Mouse (Mus musculus) stomach, postnatal 0 days (tissue): Measurements from ENCODE around the gene Masp1. TPM values are rescaled to one million over a fixed set of nuclear protein-coding genes. Genes with fewer than 3 reads are reported as not detected.

Source experiments
- ATAC-seq: fragments of 200-750 bp; cut with Nextera tagmentation; 2 replicates; pipeline ENCODE4 v1.8.0; 2017; ENCODE audit not compliant: low FRiP score, low TSS enrichment
- DNase-seq: peaks from one replicate; pipeline ENCODE4 v3.0.0-alpha.2; 2016; ENCODE audit warnings: low spot score
- H3K27ac ChIP-seq: fragments of 300-500 bp; sonication (generic); replicated peaks from 2 replicates; pipeline ENCODE4 v1.5.1; 2014; ENCODE audit warnings: mild to moderate bottlenecking, control low read depth
- H3K27me3 ChIP-seq: fragments of 300-500 bp; sonication (generic); 2 replicates; pipeline ENCODE4 v1.6.1; 2014; ENCODE audit warnings: low read length; ENCODE audit not compliant: control insufficient read depth, insufficient read depth
- H3K36me3 ChIP-seq: fragments of 300-500 bp; sonication (generic); 2 replicates; pipeline ENCODE4 v1.6.1; 2014; ENCODE audit warnings: low read length, mixed read lengths; ENCODE audit not compliant: control insufficient read depth, insufficient read depth
- H3K4me1 ChIP-seq: fragments of 300-500 bp; sonication (generic); replicated peaks from 2 replicates; pipeline ENCODE4 v1.6.1; 2014; ENCODE audit warnings: antibody characterized with exemption; ENCODE audit not compliant: control insufficient read depth, insufficient read depth
- H3K4me2 ChIP-seq: fragments of 300-500 bp; sonication (generic); replicated peaks from 2 replicates; pipeline ENCODE4 v1.6.1; 2014; ENCODE audit warnings: low read depth, mild to moderate bottlenecking, control low read depth, moderate library complexity
- H3K4me3 ChIP-seq: fragments of 300-500 bp; sonication (generic); 2 replicates; pipeline ENCODE4 v1.5.1; 2014; ENCODE audit warnings: low read depth, low read length, control low read depth
- H3K9ac ChIP-seq: fragments of 300-500 bp; sonication (generic); 2 replicates; pipeline ENCODE4 v1.6.1; 2014; ENCODE audit warnings: mild to moderate bottlenecking, low read length, control low read depth, mixed read lengths
- H3K9me3 ChIP-seq: fragments of 300-500 bp; sonication (generic); 2 replicates; pipeline ENCODE4 v1.6.1; 2016; ENCODE audit warnings: low read length; ENCODE audit not compliant: control insufficient read depth
- CTCF ChIP-seq: IDR thresholded peaks from 2 replicates; pipeline ENCODE4 v1.5.1; 2016; ENCODE audit warnings: antibody characterized with exemption, low read depth, mild to moderate bottlenecking, moderate library complexity
- EP300 ChIP-seq: optimal IDR thresholded peaks from 2 replicates; pipeline ENCODE3; 2016; ENCODE audit warnings: antibody characterized with exemption
- WGBS: fragments of 180-500 bp; shearing (Covaris S2); extraction: QIAGEN DNeasy Blood & Tissue Kit; methylation state at CpG from one replicate; pipeline ENCODE4 v1.1.7; 2014; 5-methylcytosine and 5-hydroxymethylcytosine counted together
- polyA plus RNA-seq: library from polyadenylated mRNA; unstranded; fragments of >200 nt; fragmentation: Nextera tagmentation; extraction: Ambion mirVana; gene quantifications from 2 replicates; pipeline ENCODE4 v1.2.1, GENCODE M21; 2015

Gene Masp1
- polyA plus RNA-seq, 1 experiment from 2014 or later, result 0.68 TPM

GRCm38 (mm10) chr16:23427701-23428100 is 92.9 kb downstream of the Masp1 start:
- H3K9me3 ChIP-seq, result no peaks in the 10 kb centered on the region
- TF ChIP-seq EP300, result no peak
- TF ChIP-seq CTCF, result no peak
- no peak overlapping the region for H3K4me3 ChIP-seq
- no peak for ATAC-seq
- no peaks in the 10 kb centered on the region for H3K36me3 ChIP-seq
- DNase-seq, result no peak
- H3K27ac ChIP-seq, result no peak overlapping the region
- H3K4me1 ChIP-seq, result no peaks in the 10 kb centered on the region
- H3K27me3 ChIP-seq, result no peaks in the 10 kb centered on the region
- H3K4me2 ChIP-seq, result no peak overlapping the region
- no peak overlapping the region for H3K9ac ChIP-seq
- WGBS, result 86% methylated on average over 1 of the region's 1 CpGs

- no peak for ATAC-seq
- H3K4me3 ChIP-seq, result no peak overlapping the region
- TF ChIP-seq CTCF (no peak), EP300 (no peak)
- DNase-seq, result no peak
- H3K27ac ChIP-seq, result no peak overlapping the region
- WGBS, result 67% methylated on average over 5 of the region's 5 CpGs
- no peaks in the 10 kb centered on the region for H3K4me1 ChIP-seq
- H3K27me3 ChIP-seq, result no peaks in the 10 kb centered on the region
- H3K36me3 ChIP-seq, result no peaks in the 10 kb centered on the region
- no peaks in the 10 kb centered on the region for H3K9me3 ChIP-seq
- H3K9ac ChIP-seq, result no peak overlapping the region
- no peak overlapping the region for H3K4me2 ChIP-seq
Observed at GRCm38 (mm10) chr16:23423825-23424224, 96.8 kb downstream of the Masp1 start.

- no peak for ATAC-seq
- Histone ChIP-seq H3K4me2 (no peak overlapping the region), H3K4me1 (no peaks in the 10 kb centered on the region), H3K9ac (no peak overlapping the region), H3K9me3 (no peaks in the 10 kb centered on the region), H3K4me3 (no peak overlapping the region), H3K27me3 (no peaks in the 10 kb centered on the region), H3K36me3 (no peaks in the 10 kb centered on the region), H3K27ac (no peak overlapping the region)
- WGBS, result 76% methylated on average over 8 of the region's 8 CpGs
- no peak for TF ChIP-seq CTCF
- no peak for TF ChIP-seq EP300
- DNase-seq, result no peak
Observed at GRCm38 (mm10) chr16:23419565-23420085, 101.0 kb downstream of the Masp1 start.

DNA sequence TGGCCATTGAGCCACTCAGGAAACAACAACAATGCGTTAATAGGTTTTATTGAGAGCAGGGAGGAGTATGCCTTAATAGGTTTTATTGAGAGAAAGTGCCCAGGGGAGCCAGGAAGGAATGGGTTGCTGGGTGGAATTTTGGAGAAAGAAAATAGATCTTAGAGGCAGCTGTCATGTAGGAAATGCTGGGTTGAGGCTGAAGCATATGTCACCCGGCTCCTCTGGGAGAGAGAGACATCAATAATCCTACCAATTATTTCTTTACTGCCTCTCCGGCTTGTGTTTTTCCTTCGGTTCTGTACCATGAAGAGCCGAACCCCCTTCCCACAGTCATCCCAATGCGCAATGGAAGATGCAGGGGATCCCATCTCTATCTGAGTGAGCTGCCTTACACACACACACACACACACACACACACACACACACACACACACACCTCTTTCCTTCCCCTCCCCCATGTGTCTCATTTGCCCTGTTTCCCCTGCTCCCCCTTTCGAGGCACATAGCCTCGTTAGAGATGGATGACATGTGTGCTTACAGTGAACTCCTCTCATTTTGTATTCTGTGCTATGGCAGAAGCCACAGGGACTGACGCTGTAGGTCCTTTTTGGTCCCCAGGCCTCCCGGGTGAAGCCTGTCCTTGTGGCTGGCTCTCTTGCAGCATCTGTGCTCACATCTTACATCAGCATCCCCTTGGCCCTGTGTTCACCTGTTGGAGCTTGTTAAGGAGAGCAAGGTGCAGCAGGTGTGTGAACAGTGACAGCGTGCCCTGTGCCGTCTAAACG is 103.0 kb downstream of the Masp1 start:
- WGBS, result 76% methylated on average over 13 of the region's 13 CpGs
- ATAC-seq (no peak), DNase-seq (no peak)
- Histone ChIP-seq H3K27ac (no peak overlapping the region), H3K36me3 (no peaks in the 10 kb centered on the region), H3K4me1 (no peaks in the 10 kb centered on the region), H3K4me2 (no peak overlapping the region), H3K4me3 (no peak overlapping the region), H3K9ac (no peak overlapping the region), H3K27me3 (no peaks in the 10 kb centered on the region), H3K9me3 (no peaks in the 10 kb centered on the region)
- no peak for TF ChIP-seq EP300
- no peak for TF ChIP-seq CTCF

DNA sequence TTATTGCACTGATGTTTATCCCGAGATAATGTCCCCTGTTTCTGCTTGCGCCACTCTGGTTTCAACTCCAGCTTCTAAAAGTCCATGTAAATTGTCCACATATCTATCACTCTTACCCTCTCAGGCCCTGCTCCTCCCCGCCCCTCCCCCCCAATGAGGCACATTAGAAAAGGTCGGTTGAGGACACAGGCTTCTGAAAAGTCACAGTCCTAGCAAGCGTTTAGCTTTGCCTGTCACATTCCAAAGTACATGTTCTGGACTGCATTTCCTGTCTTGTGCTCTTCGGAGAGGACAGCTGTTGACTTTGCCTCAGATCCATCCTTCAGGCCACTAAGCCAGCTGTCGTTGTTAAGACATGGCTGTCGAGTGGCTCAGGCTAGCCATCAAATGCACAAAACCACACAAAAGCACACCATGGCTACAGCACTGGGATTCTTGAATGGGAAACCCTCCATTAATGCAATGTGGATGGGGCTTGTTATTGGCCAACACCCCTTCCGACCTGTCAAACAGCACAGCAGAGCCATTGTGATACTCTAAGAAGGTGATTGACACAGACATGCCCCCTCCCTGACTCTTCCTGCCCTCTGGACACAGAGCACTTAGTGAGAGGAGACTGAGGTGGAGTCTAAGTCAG is 103.8 kb downstream of the Masp1 start:
- H3K4me2 ChIP-seq, result peak overlapping the region; percentile 26; the same call in 1 of the 2 replicates
- H3K9ac ChIP-seq, result no peak overlapping the region
- TF ChIP-seq CTCF, result no peak
- peak; percentile 61; the same call in 1 of the 2 replicates for ATAC-seq
- no peaks in the 10 kb centered on the region for H3K9me3 ChIP-seq
- no peak overlapping the region for H3K27ac ChIP-seq
- H3K27me3 ChIP-seq, result no peaks in the 10 kb centered on the region
- 37% methylated on average over 9 of the region's 9 CpGs for WGBS
- H3K4me3 ChIP-seq, result 0 out of 2 replicates have a peak overlapping the region, but pooled peaks have one; percentile 3
- DNase-seq, result peak; percentile 15
- H3K4me1 ChIP-seq, result no peaks in the 10 kb centered on the region
- no peaks in the 10 kb centered on the region for H3K36me3 ChIP-seq

DNA sequence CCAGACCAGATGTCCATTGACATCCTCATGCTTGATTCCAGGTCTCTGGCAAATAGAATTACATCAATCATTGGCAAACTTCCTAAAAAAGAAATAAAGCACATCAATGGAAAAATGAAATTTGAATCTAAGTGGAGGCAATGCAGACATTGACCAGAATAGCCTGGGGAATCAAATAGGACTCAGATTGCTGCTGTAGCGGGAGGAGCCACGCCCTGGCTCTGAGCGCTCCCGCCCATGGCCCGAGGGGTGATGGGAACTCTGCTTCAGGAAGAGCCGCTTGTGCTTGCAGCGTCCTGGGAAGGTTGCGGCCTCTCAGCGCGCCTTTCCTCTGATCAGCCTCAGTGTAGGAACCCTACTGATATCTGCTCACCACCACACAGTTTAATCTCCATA is 104.4 kb downstream of the Masp1 start:
- no peaks in the 10 kb centered on the region for H3K27me3 ChIP-seq
- H3K27ac ChIP-seq, result no peak overlapping the region
- H3K4me2 ChIP-seq, result peak overlapping the region; percentile 26; the same call in 1 of the 2 replicates
- no peaks in the 10 kb centered on the region for H3K9me3 ChIP-seq
- no peak for TF ChIP-seq EP300
- no peak for TF ChIP-seq CTCF
- WGBS, result 26% methylated on average over 10 of the region's 10 CpGs
- H3K9ac ChIP-seq, result no peak overlapping the region
- H3K4me3 ChIP-seq, result 0 out of 2 replicates have a peak overlapping the region, but pooled peaks have one; percentile 3
- ATAC-seq (peak; percentile 77; the same call in 1 of the 2 replicates), DNase-seq (peak; percentile 54)
- H3K4me1 ChIP-seq, result no peaks in the 10 kb centered on the region
- H3K36me3 ChIP-seq, result no peaks in the 10 kb centered on the region
